Mouse (Mus musculus): ENCODE data around the gene Myh9. TPM values are rescaled to one million over a fixed set of nuclear protein-coding genes. Genes with fewer than 3 reads are reported as not detected.
A peak's percentile ranks its signal among the peaks of the same experiment; 100 is the strongest.
"Not testable (repeated sequence)": the region's sequence is repeated elsewhere in the genome, so short reads cannot be mapped to it uniquely, and the experiment has no call there.

Gene Myh9
- polyA plus RNA-seq, 1 experiment from 2014 or later, result 77.1 TPM

DNA sequence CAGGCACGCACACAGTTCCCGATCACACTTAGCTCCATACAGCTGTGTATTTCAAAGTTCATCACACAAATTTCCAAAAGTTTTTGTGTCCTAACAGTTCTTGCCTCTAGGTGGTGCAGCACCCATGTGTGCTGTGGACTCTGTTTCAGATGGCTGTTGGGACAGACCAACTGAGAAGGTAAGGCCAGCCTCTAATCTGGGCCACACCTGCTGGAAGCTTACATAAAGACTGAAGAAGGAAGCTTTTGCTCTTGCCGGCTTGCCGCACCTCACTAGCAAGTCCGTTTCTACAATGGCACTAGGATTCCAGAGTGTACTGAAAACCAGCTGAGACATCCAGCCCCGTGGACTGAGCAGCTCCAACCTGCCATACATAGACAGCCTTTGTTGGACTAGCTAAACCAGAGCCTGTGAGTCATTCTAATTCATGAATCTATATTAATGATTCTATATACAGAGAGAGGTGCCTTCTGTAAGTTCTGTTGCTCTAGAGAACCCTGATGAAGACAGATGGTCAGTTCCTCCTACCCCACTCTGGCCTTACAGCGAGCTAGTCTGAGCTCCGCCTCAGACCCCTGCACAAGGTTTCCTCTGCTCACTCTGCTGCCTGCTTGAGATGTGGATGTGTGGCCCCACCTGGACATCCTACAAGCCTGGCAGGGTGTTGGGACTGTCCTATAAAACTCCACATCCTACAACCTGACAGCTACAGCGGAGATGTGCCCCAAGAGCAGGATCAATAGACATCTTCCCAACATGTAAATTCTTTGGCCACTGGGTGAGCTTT is 101.3 kb downstream of the Myh9 start:
- 72% methylated on average over 9 of the region's 9 CpGs for WGBS

GRCm38 (mm10) chr15:77733903-77734302 is 108.1 kb downstream of the Myh9 start:
- WGBS, result 62% methylated on average over 4 of the region's 4 CpGs
- H3K9ac ChIP-seq (replicated peaks; ENCODE audit: low read depth, low read length); ATAC-seq (ENCODE audit: insufficient number of reproducible peaks, insufficient read depth, low FRiP score, low read depth); H3K4me2 ChIP-seq (replicated peaks; ENCODE audit: low read depth, low read length); H3K9me3 ChIP-seq (ENCODE audit: control insufficient read depth, low read depth, low read length); H3K4me1 ChIP-seq (ENCODE audit: control insufficient read depth, insufficient read depth, low read length); H3K27me3 ChIP-seq (ENCODE audit: control insufficient read depth, insufficient read depth, low read length); H3K36me3 ChIP-seq (ENCODE audit: control insufficient read depth, insufficient read depth, low read length); H3K27ac ChIP-seq (ENCODE audit: low read length); H3K4me3 ChIP-seq (ENCODE audit: low read depth, low read length): not testable (repeated sequence)

More for the DNA sequence above, 101.3 kb downstream of the Myh9 start:
- Histone ChIP-seq H3K27me3 (ENCODE audit: control insufficient read depth, insufficient read depth, low read length) (no peaks in the 10 kb centered on the region), H3K4me1 (ENCODE audit: control insufficient read depth, insufficient read depth, low read length) (no peaks in the 10 kb centered on the region), H3K9ac (replicated peaks; ENCODE audit: low read depth, low read length) (no peak overlapping the region), H3K36me3 (ENCODE audit: control insufficient read depth, insufficient read depth, low read length) (no peaks in the 10 kb centered on the region), H3K4me3 (ENCODE audit: low read depth, low read length) (no peak overlapping the region), H3K27ac (ENCODE audit: low read length) (no peak overlapping the region), H3K4me2 (replicated peaks; ENCODE audit: low read depth, low read length) (no peak overlapping the region), H3K9me3 (ENCODE audit: control insufficient read depth, low read depth, low read length) (no peaks in the 10 kb centered on the region)
- ATAC-seq (ENCODE audit: insufficient number of reproducible peaks, insufficient read depth, low FRiP score, low read depth), result peak; percentile 69; the same call in 1 of the 2 replicates

GRCm38 (mm10) chr15:77733380-77733779 is 108.6 kb downstream of the Myh9 start:
- H3K4me3 ChIP-seq (ENCODE audit: low read depth, low read length); H3K9ac ChIP-seq (replicated peaks; ENCODE audit: low read depth, low read length); H3K27ac ChIP-seq (ENCODE audit: low read length); H3K36me3 ChIP-seq (ENCODE audit: control insufficient read depth, insufficient read depth, low read length); H3K27me3 ChIP-seq (ENCODE audit: control insufficient read depth, insufficient read depth, low read length); H3K9me3 ChIP-seq (ENCODE audit: control insufficient read depth, low read depth, low read length); ATAC-seq (ENCODE audit: insufficient number of reproducible peaks, insufficient read depth, low FRiP score, low read depth); H3K4me2 ChIP-seq (replicated peaks; ENCODE audit: low read depth, low read length); H3K4me1 ChIP-seq (ENCODE audit: control insufficient read depth, insufficient read depth, low read length): not testable (repeated sequence)
- 58% methylated on average over 8 of the region's 8 CpGs for WGBS

DNA sequence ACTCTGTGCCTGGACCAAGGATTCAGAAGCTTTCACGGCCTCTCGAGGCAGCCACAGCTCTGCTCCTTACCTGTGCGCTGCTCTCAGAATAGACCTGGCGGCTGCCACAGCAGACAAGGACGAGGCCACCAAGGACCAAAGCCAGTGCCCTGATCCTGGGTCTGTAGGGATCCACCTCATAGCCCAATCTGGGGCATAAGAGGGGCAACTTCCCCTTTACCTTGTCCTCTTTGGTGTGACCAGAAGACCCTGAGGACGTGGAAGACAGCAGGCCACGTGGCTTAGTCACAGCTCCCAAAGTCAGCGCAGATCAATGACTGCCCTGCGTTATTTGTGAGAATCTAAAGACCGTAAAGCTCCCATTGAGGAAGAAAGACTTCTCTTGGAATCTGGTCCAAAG is 109.1 kb downstream of the Myh9 start:
- H3K4me3 ChIP-seq (ENCODE audit: low read depth, low read length); ATAC-seq (ENCODE audit: insufficient number of reproducible peaks, insufficient read depth, low FRiP score, low read depth); H3K4me1 ChIP-seq (ENCODE audit: control insufficient read depth, insufficient read depth, low read length); H3K9ac ChIP-seq (replicated peaks; ENCODE audit: low read depth, low read length); H3K4me2 ChIP-seq (replicated peaks; ENCODE audit: low read depth, low read length); H3K27me3 ChIP-seq (ENCODE audit: control insufficient read depth, insufficient read depth, low read length); H3K27ac ChIP-seq (ENCODE audit: low read length); H3K36me3 ChIP-seq (ENCODE audit: control insufficient read depth, insufficient read depth, low read length); H3K9me3 ChIP-seq (ENCODE audit: control insufficient read depth, low read depth, low read length): not testable (repeated sequence)
- WGBS, result 74% methylated on average over 10 of the region's 10 CpGs

- Histone ChIP-seq H3K4me3 (ENCODE audit: low read depth, low read length) (no peak overlapping the region), H3K36me3 (ENCODE audit: control insufficient read depth, insufficient read depth, low read length) (no peaks in the 10 kb centered on the region), H3K9ac (replicated peaks; ENCODE audit: low read depth, low read length) (no peak overlapping the region), H3K27me3 (ENCODE audit: control insufficient read depth, insufficient read depth, low read length) (no peaks in the 10 kb centered on the region), H3K4me2 (replicated peaks; ENCODE audit: low read depth, low read length) (no peak overlapping the region), H3K27ac (ENCODE audit: low read length) (no peak overlapping the region), H3K9me3 (ENCODE audit: control insufficient read depth, low read depth, low read length) (no peaks in the 10 kb centered on the region), H3K4me1 (ENCODE audit: control insufficient read depth, insufficient read depth, low read length) (no peaks in the 10 kb centered on the region)
- ATAC-seq (ENCODE audit: insufficient number of reproducible peaks, insufficient read depth, low FRiP score, low read depth), result no peak
- WGBS, result 89% methylated on average over 5 of the region's 5 CpGs
These were observed 110.4 kb downstream of the Myh9 start for GRCm38 (mm10) chr15:77731605-77732004.

GRCm38 (mm10) chr15:77728739-77729138 is 113.2 kb downstream of the Myh9 start, which contains the start of gene Apol9b:
Gene Apol9b (plus strand): TSS chr15:77729039.
- not testable (repeated sequence) for H3K4me3 ChIP-seq (ENCODE audit: low read depth, low read length); H3K36me3 ChIP-seq (ENCODE audit: control insufficient read depth, insufficient read depth, low read length); ATAC-seq (ENCODE audit: insufficient number of reproducible peaks, insufficient read depth, low FRiP score, low read depth); H3K27me3 ChIP-seq (ENCODE audit: control insufficient read depth, insufficient read depth, low read length); H3K4me2 ChIP-seq (replicated peaks; ENCODE audit: low read depth, low read length); H3K9me3 ChIP-seq (ENCODE audit: control insufficient read depth, low read depth, low read length); H3K4me1 ChIP-seq (ENCODE audit: control insufficient read depth, insufficient read depth, low read length); H3K9ac ChIP-seq (replicated peaks; ENCODE audit: low read depth, low read length); H3K27ac ChIP-seq (ENCODE audit: low read length)
- WGBS, result 100% methylated on average over 1 of the region's 4 CpGs

- H3K4me3 ChIP-seq (ENCODE audit: low read depth, low read length); H3K4me1 ChIP-seq (ENCODE audit: control insufficient read depth, insufficient read depth, low read length); H3K4me2 ChIP-seq (replicated peaks; ENCODE audit: low read depth, low read length); ATAC-seq (ENCODE audit: insufficient number of reproducible peaks, insufficient read depth, low FRiP score, low read depth); H3K27me3 ChIP-seq (ENCODE audit: control insufficient read depth, insufficient read depth, low read length); H3K27ac ChIP-seq (ENCODE audit: low read length); H3K36me3 ChIP-seq (ENCODE audit: control insufficient read depth, insufficient read depth, low read length); H3K9ac ChIP-seq (replicated peaks; ENCODE audit: low read depth, low read length); H3K9me3 ChIP-seq (ENCODE audit: control insufficient read depth, low read depth, low read length): not testable (repeated sequence)
- WGBS, result 83% methylated on average over 3 of the region's 3 CpGs
These were observed 114.2 kb downstream of the Myh9 start for GRCm38 (mm10) chr15:77727745-77728144.

DNA sequence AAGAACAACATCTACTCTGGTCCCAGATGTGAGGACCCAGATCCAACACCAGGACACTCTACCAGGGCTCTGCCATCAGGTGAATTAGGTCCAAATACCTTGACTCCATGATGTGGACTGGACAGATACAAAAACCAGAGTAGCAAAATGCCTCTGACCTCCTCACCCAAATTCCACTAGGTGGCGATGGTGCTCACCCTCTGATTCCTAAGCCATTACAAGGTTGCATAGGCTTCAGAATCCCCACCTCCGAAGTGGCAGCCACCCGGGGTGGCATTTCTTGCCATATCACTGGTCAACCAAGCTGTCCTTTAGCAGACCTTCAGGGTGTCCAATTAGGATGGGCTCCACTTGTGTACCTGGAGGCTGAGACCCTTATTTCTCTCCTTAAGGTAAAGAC is 114.8 kb downstream of the Myh9 start:
- not testable (repeated sequence) for H3K4me2 ChIP-seq (replicated peaks; ENCODE audit: low read depth, low read length); H3K9ac ChIP-seq (replicated peaks; ENCODE audit: low read depth, low read length); H3K36me3 ChIP-seq (ENCODE audit: control insufficient read depth, insufficient read depth, low read length); H3K4me1 ChIP-seq (ENCODE audit: control insufficient read depth, insufficient read depth, low read length); H3K4me3 ChIP-seq (ENCODE audit: low read depth, low read length); ATAC-seq (ENCODE audit: insufficient number of reproducible peaks, insufficient read depth, low FRiP score, low read depth); H3K9me3 ChIP-seq (ENCODE audit: control insufficient read depth, low read depth, low read length); H3K27me3 ChIP-seq (ENCODE audit: control insufficient read depth, insufficient read depth, low read length); H3K27ac ChIP-seq (ENCODE audit: low read length)
- 0% methylated on average over 3 of the region's 3 CpGs for WGBS
